Mouse (Mus musculus) thymus, adult 2 months (tissue): ENCODE results near the gene Plekhb1. TPM values are rescaled to one million over a fixed set of nuclear protein-coding genes. Genes with fewer than 3 reads are reported as not detected.

Experiments used
- DNase-seq: peaks from one replicate; pipeline ENCODE4 v3.0.0; 2021
- H3K27ac ChIP-seq: fragments of 200-500 bp; 2 replicates; pipeline ENCODE4 v1.5.1; 2012; ENCODE audit warnings: low read length, control low read depth; ENCODE audit not compliant: control insufficient read depth, insufficient read depth
- H3K27me3 ChIP-seq: fragments of 200-500 bp; 2 replicates; pipeline ENCODE4 v1.6.1; 2012; ENCODE audit warnings: mild to moderate bottlenecking, low read length, moderate library complexity, mixed read lengths; ENCODE audit not compliant: control insufficient read depth, insufficient read depth
- H3K36me3 ChIP-seq: fragments of 200-500 bp; 2 replicates; pipeline ENCODE4 v1.6.1; 2012; ENCODE audit warnings: mild to moderate bottlenecking, low read length, moderate library complexity; ENCODE audit not compliant: control insufficient read depth, insufficient read depth
- H3K4me1 ChIP-seq: fragments of 200-500 bp; replicated peaks from 2 replicates; pipeline ENCODE4 v1.6.1; 2012; ENCODE audit warnings: low read length; ENCODE audit not compliant: control insufficient read depth, insufficient read depth
- H3K4me3 ChIP-seq: fragments of 200-500 bp; 2 replicates; pipeline ENCODE4 v1.5.1; 2012; ENCODE audit warnings: mild to moderate bottlenecking, low read length, control low read depth, moderate library complexity; ENCODE audit not compliant: control insufficient read depth, insufficient read depth
- CTCF ChIP-seq: fragments of 200-500 bp; IDR thresholded peaks from 2 replicates; pipeline ENCODE4 v1.5.1; 2012; ENCODE audit warnings: mild to moderate bottlenecking, control low read depth, low read length, moderate library complexity, borderline replicate concordance; ENCODE audit not compliant: control insufficient read depth, poor library complexity, insufficient read depth; ENCODE audit errors: extremely low read depth
- POLR2A ChIP-seq: fragments of 200-500 bp; IDR thresholded peaks from 2 replicates; pipeline ENCODE4 v1.6.1; 2012; ENCODE audit warnings: mild to moderate bottlenecking, low read length, control low read depth, moderate library complexity; ENCODE audit not compliant: control insufficient read depth, poor library complexity, insufficient read depth; ENCODE audit errors: extremely low read depth
- WGBS: fragments of 180-500 bp; shearing (Covaris S2); methylation state at CpG from one replicate; pipeline ENCODE4 v1.1.7; 2018; 5-methylcytosine and 5-hydroxymethylcytosine counted together
- polyA plus RNA-seq: library from polyadenylated mRNA; depleted of rRNA; stranded (reverse); fragments of >200 nt; gene quantifications from 2 replicates; pipeline ENCODE4 v1.2.3, GENCODE M21; 2012

Plekhb1 gene
- polyA plus RNA-seq, 1 experiment, result 82.2 TPM

DNA sequence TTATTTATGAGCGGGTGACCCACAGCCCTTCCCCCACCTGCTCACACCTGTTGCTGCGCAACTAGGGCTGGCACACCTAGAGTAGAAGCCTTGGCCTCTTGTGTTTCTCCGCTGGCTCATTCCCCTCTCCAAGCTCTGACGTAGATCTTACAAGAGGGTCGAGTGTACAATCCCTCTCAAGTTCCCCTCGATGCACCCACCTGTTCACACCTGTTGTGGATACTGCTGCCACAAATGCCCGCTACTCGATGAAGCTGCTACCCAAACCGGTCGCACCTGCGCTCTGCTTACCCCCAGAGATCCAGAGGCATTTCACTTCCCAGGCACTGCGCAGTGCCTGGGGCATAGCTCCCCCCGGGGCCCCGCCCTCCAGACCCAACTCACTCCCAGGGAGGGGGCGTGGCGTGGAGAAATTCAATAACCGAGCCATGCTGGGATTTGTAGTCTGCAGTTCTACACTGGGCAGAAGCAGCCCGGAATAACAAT, 4.1 kb downstream of the Plekhb1 start:
- H3K4me1 ChIP-seq, result peaks cover 6% of the 10 kb centered on the region; the same call in 1 of the 2 replicates
- no peak for DNase-seq
- no peaks in the 10 kb centered on the region for H3K36me3 ChIP-seq
- no peak overlapping the region for H3K4me3 ChIP-seq
- H3K27ac ChIP-seq, result no peak overlapping the region
- H3K27me3 ChIP-seq, result no peaks in the 10 kb centered on the region
- 78% methylated on average over 18 of the region's 18 CpGs for WGBS
- TF ChIP-seq POLR2A, result no peak
- TF ChIP-seq CTCF, result no peak

DNA sequence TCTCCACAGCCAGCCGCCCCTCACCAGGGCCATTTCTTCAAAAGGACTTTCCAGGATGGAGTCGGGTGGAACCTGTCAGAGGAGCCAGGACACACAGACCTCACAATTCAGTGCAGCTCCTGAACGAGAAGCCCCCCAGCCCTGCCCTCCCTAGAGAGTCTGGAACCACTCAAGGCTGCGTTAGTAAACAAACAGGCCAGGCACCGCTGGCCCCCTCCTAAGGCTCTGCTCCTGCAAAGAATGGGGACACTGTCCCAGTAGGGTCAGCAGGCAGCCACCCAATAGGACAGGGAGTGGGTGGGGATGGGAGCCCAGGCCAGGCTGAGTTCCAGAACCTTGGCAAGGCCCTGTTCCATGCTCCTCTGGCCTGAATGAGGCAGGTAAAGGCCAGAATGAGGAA, 5.5 kb downstream of the Plekhb1 start:
- 97% methylated on average over 5 of the region's 5 CpGs for WGBS
- no peak overlapping the region for H3K27ac ChIP-seq
- peaks cover 6% of the 10 kb centered on the region; the same call in 1 of the 2 replicates for H3K4me1 ChIP-seq
- no peaks in the 10 kb centered on the region for H3K27me3 ChIP-seq
- no peak overlapping the region for H3K4me3 ChIP-seq
- H3K36me3 ChIP-seq, result no peaks in the 10 kb centered on the region
- no peak for DNase-seq
- TF ChIP-seq POLR2A (no peak), CTCF (no peak)

DNA sequence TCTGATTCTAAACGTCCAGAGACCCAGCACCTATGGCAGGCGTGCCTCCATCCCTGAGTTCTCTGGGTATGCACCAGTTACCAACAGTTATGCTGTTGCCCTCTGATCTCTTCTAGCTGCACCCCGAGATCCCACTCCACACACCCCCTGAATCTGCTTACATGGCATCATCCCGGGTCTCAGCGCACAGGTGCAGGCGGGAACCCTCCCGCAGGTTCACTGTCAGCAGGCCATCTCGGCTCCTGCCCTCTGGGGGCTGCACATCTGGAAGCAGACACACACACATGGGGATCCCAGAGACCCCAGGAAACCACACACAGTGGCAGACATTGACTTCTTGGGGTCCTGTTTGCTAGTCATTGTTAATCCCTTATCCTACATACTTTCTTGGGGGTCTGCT, 7.8 kb downstream of the Plekhb1 start:
- DNase-seq, result no peak
- Histone ChIP-seq H3K27me3 (no peaks in the 10 kb centered on the region), H3K36me3 (no peaks in the 10 kb centered on the region), H3K4me1 (peaks cover 12% of the 10 kb centered on the region; the same call in 1 of the 2 replicates), H3K4me3 (no peak overlapping the region), H3K27ac (no peak overlapping the region)
- no peak for TF ChIP-seq POLR2A
- no peak for TF ChIP-seq CTCF
- WGBS, result 92% methylated on average over 8 of the region's 8 CpGs

DNA sequence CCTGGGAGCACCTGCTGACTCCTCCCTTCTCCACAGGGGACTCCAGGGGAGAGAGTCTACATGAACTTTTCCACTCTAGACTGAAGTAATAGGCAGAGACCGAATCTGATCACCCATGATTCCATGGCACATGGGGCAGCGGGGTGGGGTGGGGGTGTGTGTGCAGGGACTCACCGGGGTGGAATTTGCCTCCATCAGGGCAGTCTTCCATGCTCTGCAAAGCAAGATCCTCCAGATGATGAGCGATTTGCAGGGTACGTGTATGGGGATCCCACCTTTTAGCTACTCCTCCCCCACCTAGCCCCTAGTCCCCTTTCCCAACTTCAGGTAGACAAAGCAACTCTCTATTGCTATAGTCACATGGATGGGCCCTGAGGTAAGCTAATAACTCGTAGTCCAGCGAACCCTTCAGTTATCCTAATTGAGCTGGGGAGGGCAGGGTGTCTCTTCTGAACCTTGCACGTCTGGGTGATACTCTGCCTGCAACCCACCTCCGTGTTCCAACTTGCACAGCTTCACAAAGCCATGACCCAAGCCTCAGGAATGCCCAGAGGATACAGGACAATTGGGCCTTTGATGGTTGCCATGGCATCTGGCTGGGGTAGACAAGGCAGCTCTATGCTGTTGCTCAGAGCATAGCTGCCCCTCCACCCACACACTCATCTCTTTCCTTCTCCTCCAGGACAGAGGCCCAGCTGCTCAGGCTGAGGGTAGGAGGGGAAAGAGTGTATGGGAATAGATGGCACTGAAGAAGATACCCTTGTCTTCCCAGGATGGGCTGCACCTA, 8.5 kb downstream of the Plekhb1 start:
- Histone ChIP-seq H3K4me3 (no peak overlapping the region), H3K27ac (no peak overlapping the region), H3K4me1 (peaks cover 12% of the 10 kb centered on the region; the same call in 1 of the 2 replicates), H3K27me3 (no peaks in the 10 kb centered on the region), H3K36me3 (no peaks in the 10 kb centered on the region)
- 94% methylated on average over 9 of the region's 9 CpGs for WGBS
- TF ChIP-seq POLR2A (no peak), CTCF (no peak)
- no peak for DNase-seq

GRCm38 (mm10) chr7:100651011-100651410, 11.2 kb downstream of the Plekhb1 start:
- Histone ChIP-seq H3K4me3 (no peak overlapping the region), H3K36me3 (no peaks in the 10 kb centered on the region), H3K27me3 (no peaks in the 10 kb centered on the region), H3K27ac (no peak overlapping the region), H3K4me1 (peaks cover 10% of the 10 kb centered on the region; the same call in 1 of the 2 replicates)
- 50% methylated on average over 4 of the region's 4 CpGs for WGBS
- TF ChIP-seq POLR2A (no peak), CTCF (no peak)
- DNase-seq, result no peak

- 93% methylated on average over 6 of the region's 6 CpGs for WGBS
- Histone ChIP-seq H3K4me3 (no peak overlapping the region), H3K4me1 (peaks cover 6% of the 10 kb centered on the region; the same call in 1 of the 2 replicates), H3K27ac (no peak overlapping the region), H3K27me3 (no peaks in the 10 kb centered on the region), H3K36me3 (no peaks in the 10 kb centered on the region)
- DNase-seq, result no peak
- TF ChIP-seq POLR2A (no peak), CTCF (no peak)
Observed at GRCm38 (mm10) chr7:100650421-100650820, 11.8 kb downstream of the Plekhb1 start.
